Mouse (Mus musculus) urinary bladder, postnatal 4 days (tissue): Measurements from ENCODE around the gene St6galnac3.

Experiments
- DNase-seq, 2 experiments: peaks; one replicate each; pipeline ENCODE4 v3.0.0; 2021 to 2022; ENCODE audit warnings: low spot score in 2 of 2

The St6galnac3 gene

GRCm38 (mm10) chr3:153652850-153653249 lies 72.1 kb downstream of the St6galnac3 start:
- peak in 1 of 2 experiments; percentile 38 for DNase-seq

GRCm38 (mm10) chr3:153648713-153649112 lies 76.3 kb downstream of the St6galnac3 start:
- no peak for DNase-seq

- no peak for DNase-seq
Measured at GRCm38 (mm10) chr3:153645803-153646202, 79.2 kb downstream of the St6galnac3 start.

GRCm38 (mm10) chr3:153643822-153644519 lies 81.0 kb downstream of the St6galnac3 start:
- no peak for DNase-seq

- DNase-seq, result no peak
Measured at GRCm38 (mm10) chr3:153642826-153643225, 82.1 kb downstream of the St6galnac3 start.

- no peak for DNase-seq
Measured at GRCm38 (mm10) chr3:153641805-153642204, 83.2 kb downstream of the St6galnac3 start.

GRCm38 (mm10) chr3:153637336-153637735 lies 87.6 kb downstream of the St6galnac3 start:
- no peak for DNase-seq

- DNase-seq, result no peak
Measured at GRCm38 (mm10) chr3:153636804-153637153, 88.2 kb downstream of the St6galnac3 start.

GRCm38 (mm10) chr3:153636094-153636803 lies 88.7 kb downstream of the St6galnac3 start:
- DNase-seq, result no peak

GRCm38 (mm10) chr3:153631988-153632672 lies 92.8 kb downstream of the St6galnac3 start:
- no peak for DNase-seq

GRCm38 (mm10) chr3:153626237-153626636 lies 98.7 kb downstream of the St6galnac3 start:
- no peak for DNase-seq

GRCm38 (mm10) chr3:153618976-153619375 lies 106.0 kb downstream of the St6galnac3 start:
- DNase-seq, result no peak

GRCm38 (mm10) chr3:153616849-153617248 lies 108.1 kb downstream of the St6galnac3 start:
- DNase-seq, result no peak

GRCm38 (mm10) chr3:153610239-153610638 lies 114.7 kb downstream of the St6galnac3 start:
- DNase-seq, result no peak

- DNase-seq, result no peak
Measured at GRCm38 (mm10) chr3:153606331-153606730, 118.6 kb downstream of the St6galnac3 start.

- no peak for DNase-seq
Measured at GRCm38 (mm10) chr3:153605767-153606098, 119.2 kb downstream of the St6galnac3 start.

GRCm38 (mm10) chr3:153605089-153605766 lies 119.7 kb downstream of the St6galnac3 start:
- no peak for DNase-seq

- DNase-seq, result no peak
Measured at GRCm38 (mm10) chr3:153599179-153599578, 125.8 kb downstream of the St6galnac3 start.

- DNase-seq, result no peak
Measured at GRCm38 (mm10) chr3:153598631-153599030, 126.3 kb downstream of the St6galnac3 start.

GRCm38 (mm10) chr3:153594531-153594930 lies 130.4 kb downstream of the St6galnac3 start:
- DNase-seq, result no peak

GRCm38 (mm10) chr3:153593978-153594377 lies 131.0 kb downstream of the St6galnac3 start:
- DNase-seq, result no peak

- no peak for DNase-seq
Measured at GRCm38 (mm10) chr3:153593103-153593502, 131.9 kb downstream of the St6galnac3 start.
